Comparison of ENCODE assay signal across 8 mouse cellular contexts in genomic region chr11:29247725-29248124, GRCm38 (mm10). TPM values are rescaled to one million over a fixed set of nuclear protein-coding genes. Genes with fewer than 3 reads are reported as not detected.
A peak's percentile ranks its signal among the peaks of the same experiment; 100 is the strongest.
DNase-seq lines count a peak whose midpoint lies in the region; ATAC-seq and TF ChIP-seq lines count a peak whose summit lies in the region.

No protein-coding gene starts in this region.

- no peak overlapping the region for H3K27ac ChIP-seq in CH12.LX (ENCODE audit: insufficient read depth, low read depth)
- peak overlapping the region; percentile 38; the same call in 1 of the 2 replicates for H3K27ac ChIP-seq in forebrain, embryonic 15.5 days (replicated peaks)
- no peak overlapping the region for H3K27ac ChIP-seq in liver, embryonic 14.5 days

- H3K4me3 ChIP-seq in erythroblast, embryonic 14.5 days (replicated peaks): peak overlapping the region; percentile 72
- H3K4me3 ChIP-seq in CH12.LX (replicated peaks in 1 of 3; ENCODE audit: low read depth in 2 of 3, low read length in 2 of 3, poor library complexity in 1 of 3): peak overlapping the region; percentile 34 to 79 (median 65)
- H3K4me3 ChIP-seq in forebrain, embryonic 15.5 days: peak overlapping the region; percentile 65
- H3K4me3 ChIP-seq in liver, embryonic 14.5 days (ENCODE audit: insufficient read depth in 1 of 2, low read depth in 2 of 2, low read length in 2 of 2): peak overlapping the region; percentile 78 to 88; a peak in 3 of 4 replicates

- dilution Hi-C loops in CH12.LX (cut with MboI; ENCODE audit: extremely low pct_ligation_motif_present, extremely low pct_unique_long_range_greater_than_20kb, low sequenced_read_pairs): no loop called here

- TF ChIP-seq EP300 in CH12.LX (IDR thresholded peaks at IDR 0.05; ENCODE audit: low read length): no peak
- TF ChIP-seq EP300 in liver, embryonic 14.5 days (IDR thresholded peaks at IDR 0.05; ENCODE audit: low read depth): no peak

- intact Hi-C loops in left cerebral cortex, postnatal 14 days (cut with DNase I): loop anchor here (10.0 kb wide), 1 partner anchor 227 kb away; no protein-coding TSS in a partner anchor

- in situ Hi-C loops in CH12.LX (cut with MboI; ENCODE audit: low pct_ligation_motif_present, low pct_unique_long_range_greater_than_20kb, low sequenced_read_pairs): no loop called here

- no peak for TF ChIP-seq POLR2A in CH12.LX (IDR thresholded peaks at IDR 0.05; ENCODE audit: low read depth, low read length)

- peaks cover 6% of the 10 kb centered on the region for H3K36me3 ChIP-seq in erythroblast, embryonic 14.5 days (ENCODE audit: control insufficient read depth)
- peaks cover 2 to 16% of the 10 kb centered on the region in 2 experiments for H3K36me3 ChIP-seq in CH12.LX (replicated peaks in 1 of 2; ENCODE audit: control insufficient read depth in 1 of 2, insufficient read depth in 1 of 2, low read length in 1 of 2)
- H3K36me3 ChIP-seq in forebrain, embryonic 15.5 days: peaks cover 7% of the 10 kb centered on the region
- H3K36me3 ChIP-seq in liver, embryonic 14.5 days (replicated peaks; ENCODE audit: control insufficient read depth, insufficient read depth, low read depth): no peaks in the 10 kb centered on the region

- no peaks in the 10 kb centered on the region for H3K9me3 ChIP-seq in erythroblast, embryonic 14.5 days (ENCODE audit: control insufficient read depth, low read length)
- H3K9me3 ChIP-seq in CH12.LX (replicated peaks; ENCODE audit: low read length): no peaks in the 10 kb centered on the region
- no peaks in the 10 kb centered on the region for H3K9me3 ChIP-seq in forebrain, embryonic 15.5 days
- no peaks in the 10 kb centered on the region for H3K9me3 ChIP-seq in liver, embryonic 14.5 days (ENCODE audit: control insufficient read depth, low read length)

- ATAC-seq in erythroblast, adult 5-6 weeks (replicated peaks; ENCODE audit: low FRiP score, poor library complexity, severe bottlenecking): no peak
- peak; percentile 28 for ATAC-seq in forebrain, embryonic 15.5 days (replicated peaks)
- no peak for ATAC-seq in liver, embryonic 14.5 days (ENCODE audit: insufficient read depth)

- no peak for TF ChIP-seq CTCF in CH12.LX (conservative IDR thresholded peaks at IDR 0.05 in 1 of 2, IDR thresholded peaks at IDR 0.05 in 1 of 2; ENCODE audit: low read depth in 2 of 2, low read length in 2 of 2)
- TF ChIP-seq CTCF in liver, embryonic 14.5 days (IDR thresholded peaks at IDR 0.05; ENCODE audit: low read depth): no peak

- no peak for DNase-seq in CH12.LX (ENCODE audit: extremely low read depth)
- DNase-seq in liver, embryonic 14.5 days (ENCODE audit: low read depth in 3 of 3, low spot score in 3 of 3): no peak
- DNase-seq in thymus, postnatal 0 days (ENCODE audit: low spot score): no peak
- no peak for DNase-seq in left cerebral cortex, postnatal 14 days (ENCODE audit: low spot score in 2 of 2)
- DNase-seq in adrenal gland, adult 18-20 months (ENCODE audit: low spot score in 2 of 2): no peak

- no peak for TF ChIP-seq RAD21 in CH12.LX (IDR thresholded peaks at IDR 0.05; ENCODE audit: low read depth, low read length)

- whole genome bisulfite sequencing in forebrain, embryonic 15.5 days: 100% methylated on average over 1 of the region's 1 CpGs
- 88% methylated on average over 1 of the region's 1 CpGs for WGBS in liver, embryonic 14.5 days (ENCODE audit: insufficient replicate concordance)

- no peak overlapping the region for H3K9ac ChIP-seq in CH12.LX (ENCODE audit: insufficient read depth, low read depth)
- no peak overlapping the region for H3K9ac ChIP-seq in forebrain, embryonic 15.5 days (replicated peaks)
- no peak overlapping the region for H3K9ac ChIP-seq in liver, embryonic 14.5 days (replicated peaks)

- no peaks in the 10 kb centered on the region; the same call in 1 of the 2 replicates for H3K27me3 ChIP-seq in erythroblast, embryonic 14.5 days (ENCODE audit: control insufficient read depth)
- H3K27me3 ChIP-seq in CH12.LX (replicated peaks): no peaks in the 10 kb centered on the region
- H3K27me3 ChIP-seq in forebrain, embryonic 15.5 days: no peaks in the 10 kb centered on the region
- H3K27me3 ChIP-seq in liver, embryonic 14.5 days (ENCODE audit: control insufficient read depth, insufficient read depth, low read length): no peaks in the 10 kb centered on the region

- peaks cover 5% of the 10 kb centered on the region; the same call in 1 of the 2 replicates for H3K79me2 ChIP-seq in CH12.LX (replicated peaks; ENCODE audit: control insufficient read depth, extremely low read depth, insufficient read depth, poor library complexity, severe bottlenecking)

- peak overlapping the region; percentile 39; the same call in 1 of the 2 replicates for H3K4me2 ChIP-seq in CH12.LX (ENCODE audit: insufficient read depth, low read depth, poor library complexity, severe bottlenecking)
- peak overlapping the region; percentile 45 for H3K4me2 ChIP-seq in forebrain, embryonic 15.5 days (replicated peaks)
- H3K4me2 ChIP-seq in liver, embryonic 14.5 days (ENCODE audit: low read depth): peak overlapping the region; percentile 95

- H3K4me1 ChIP-seq in erythroblast, embryonic 14.5 days (ENCODE audit: control insufficient read depth): peaks cover 25% of the 10 kb centered on the region
- peaks cover 2 to 19% of the 10 kb centered on the region in 2 experiments; a peak in 3 of 4 replicates for H3K4me1 ChIP-seq in CH12.LX (ENCODE audit: control insufficient read depth in 1 of 2, insufficient read depth in 2 of 2)
- peaks cover 27% of the 10 kb centered on the region for H3K4me1 ChIP-seq in forebrain, embryonic 15.5 days
- H3K4me1 ChIP-seq in liver, embryonic 14.5 days (replicated peaks; ENCODE audit: control insufficient read depth in 2 of 2, insufficient read depth in 2 of 2, low read length in 1 of 2): peaks cover 5 to 7% of the 10 kb centered on the region in 2 experiments

TF ChIP-seq in CH12.LX, 34 proteins besides CTCF, POLR2A, EP300 and RAD21:
- TF ChIP-seq HCFC1 (IDR thresholded peaks at IDR 0.05; ENCODE audit: low read depth, low read length): no peak

RNA-seq across cellular contexts. Expression of gene Cfap36, which starts 0.5 kb away (rescaled TPM):
- polyA plus RNA-seq in erythroblast, embryonic 14.5 days (2012): 2.4 and 3.4 TPM in 2 replicates
- 8.4 and 10.6 TPM in 2 replicates for total RNA-seq in erythroblast, adult 5-6 weeks (2015; ENCODE audit: low replicate concordance)
- total RNA-seq in erythroblast, adult 5-6 weeks (2017; ENCODE audit: low replicate concordance): 10.4 and 13.8 TPM in 2 replicates
- 26.5 and 27.8 TPM in 2 replicates for total RNA-seq in CH12.LX (2012; rRNA removed)
- total RNA-seq in CH12.LX (2014; rRNA removed): 37.6 and 38.2 TPM in 2 replicates
- 38.7 and 49.5 TPM in 2 replicates for polyA plus RNA-seq in CH12.LX (2012; ENCODE audit: insufficient read length, low read depth)
- 89.8 and 98.0 TPM in 2 replicates for polyA plus RNA-seq in forebrain, embryonic 15.5 days (2015; fragmentation: Nextera tagmentation; extraction: Ambion mirVana)
- 2.2 and 5.2 TPM in 2 replicates for polyA plus RNA-seq in liver, embryonic 14.5 days (2012; rRNA removed)
- polyA plus RNA-seq in liver, embryonic 14.5 days (2014; fragmentation: Nextera tagmentation; extraction: Ambion mirVana): 12.4 and 16.2 TPM in 2 replicates
- polyA plus RNA-seq in thymus, postnatal 0 days (2015; fragmentation: Nextera tagmentation; extraction: Ambion mirVana): 62.2 and 67.1 TPM in 2 replicates
- total RNA-seq in left cerebral cortex, postnatal 14 days (2021): 100 to 1,000 TPM; 125 to 133 TPM
- total RNA-seq in adrenal gland, adult 18-20 months (2021): 10 to 100 TPM; 47.5 to 48.0 TPM

Comparison
In these comparisons a context has a peak if more than half of its experiments do, and no peak if none do; other contexts are left out.
1. H3K4me2 ChIP-seq: peak in every context shown above with its lines; median percentile 95 in liver, embryonic 14.5 days; 45 in forebrain, embryonic 15.5 days; 39 in CH12.LX.